Mouse (Mus musculus) kidney, adult 2 months (tissue): ENCODE results near the gene Mamstr.

Experiments
- CTCF ChIP-seq: fragments of 200-500 bp; conservative IDR thresholded peaks from 2 replicates; pipeline ENCODE4 v1.5.1; 2011; ENCODE audit warnings: low read depth, mild to moderate bottlenecking, control low read depth, low read length, moderate library complexity, mixed read lengths; ENCODE audit not compliant: insufficient read depth, insufficient read length
- POLR2A ChIP-seq: fragments of 200-500 bp; IDR thresholded peaks from one replicate; pipeline ENCODE4 v1.6.1; 2011; ENCODE audit warnings: low read depth, low read length, control low read depth

- TF ChIP-seq CTCF (no peak), POLR2A (no peak)
Measured at GRCm38 (mm10) chr7:45605704-45606289, 34.0 kb upstream of the Mamstr start.
